Mouse (Mus musculus) spleen, adult 2 months (tissue): ENCODE measurements around the gene Mrvi1. TPM values are rescaled to one million over a fixed set of nuclear protein-coding genes. Genes with fewer than 3 reads are reported as not detected.

ENCODE experiments used
- DNase-seq, 2 experiments: peaks; one replicate each; pipeline versions ENCODE4 v3.0.0 to v3.0.0-alpha.2; 2012 to 2021; ENCODE audit warnings: low spot score in 2 of 2, low read depth in 1 of 2
- H3K27ac ChIP-seq: fragments of 200-500 bp; 2 replicates; pipeline ENCODE4 v1.5.1; 2012; ENCODE audit warnings: low read length, inconsistent platforms; ENCODE audit not compliant: insufficient read depth
- H3K27me3 ChIP-seq: fragments of 200-500 bp; 2 replicates; pipeline ENCODE4 v1.6.1; 2012; ENCODE audit warnings: mild to moderate bottlenecking, moderate library complexity, low read length, inconsistent platforms; ENCODE audit not compliant: control insufficient read depth, insufficient read depth
- H3K36me3 ChIP-seq: fragments of 200-500 bp; 2 replicates; pipeline ENCODE4 v1.6.1; 2012; ENCODE audit warnings: mild to moderate bottlenecking, low read length, inconsistent platforms; ENCODE audit not compliant: control insufficient read depth, insufficient read depth
- H3K4me1 ChIP-seq: fragments of 200-500 bp; 2 replicates; pipeline ENCODE4 v1.6.1; 2011; ENCODE audit warnings: inconsistent platforms; ENCODE audit not compliant: control insufficient read depth, insufficient read depth, insufficient read length
- H3K4me3 ChIP-seq: fragments of 200-500 bp; 2 replicates; pipeline ENCODE4 v1.5.1; 2011; ENCODE audit warnings: mild to moderate bottlenecking, inconsistent platforms; ENCODE audit not compliant: insufficient read depth, insufficient read length; ENCODE audit errors: extremely low read depth
- CTCF ChIP-seq: fragments of 200-500 bp; IDR thresholded peaks from 2 replicates; pipeline ENCODE4 v1.5.1; 2011; ENCODE audit warnings: mild to moderate bottlenecking, inconsistent platforms; ENCODE audit not compliant: insufficient read depth, insufficient read length, insufficient replicate concordance; ENCODE audit errors: extremely low read depth
- POLR2A ChIP-seq: fragments of 200-500 bp; IDR thresholded peaks from 2 replicates; pipeline ENCODE4 v1.6.1; 2011; ENCODE audit warnings: low read depth, low read length, inconsistent platforms
- WGBS: fragments of 180-500 bp; shearing (Covaris S2); methylation state at CpG from one replicate; pipeline ENCODE4 v1.1.7; 2018; 5-methylcytosine and 5-hydroxymethylcytosine counted together
- polyA plus RNA-seq: library from polyadenylated mRNA; depleted of rRNA; stranded (reverse); fragments of >200 nt; gene quantifications from 2 replicates; pipeline ENCODE4 v1.2.3, GENCODE M21; 2012

Mrvi1 gene
- polyA plus RNA-seq, 1 experiment = 10.9 TPM

- 87% methylated on average over 6 of the region's 6 CpGs for WGBS
- DNase-seq = no peak
- no peaks in the 10 kb centered on the region for H3K27me3 ChIP-seq
- H3K36me3 ChIP-seq = no peaks in the 10 kb centered on the region
- no peaks in the 10 kb centered on the region for H3K4me1 ChIP-seq
- TF ChIP-seq POLR2A (no peak), CTCF (no peak)
- no peak overlapping the region for H3K27ac ChIP-seq
- no peak overlapping the region for H3K4me3 ChIP-seq
Measured at GRCm38 (mm10) chr7:110865570-110865969, 116.7 kb downstream of the Mrvi1 start.

GRCm38 (mm10) chr7:110865038-110865437 lies 117.2 kb downstream of the Mrvi1 start:
- Histone ChIP-seq H3K36me3 (no peaks in the 10 kb centered on the region), H3K27me3 (no peaks in the 10 kb centered on the region), H3K4me1 (no peaks in the 10 kb centered on the region), H3K4me3 (no peak overlapping the region), H3K27ac (no peak overlapping the region)
- no peak for DNase-seq
- WGBS = 92% methylated on average over 10 of the region's 10 CpGs
- TF ChIP-seq CTCF (no peak), POLR2A (no peak)

- H3K4me1 ChIP-seq = no peaks in the 10 kb centered on the region
- WGBS = 79% methylated on average over 12 of the region's 12 CpGs
- no peak within 1 kb of the TSS for H3K27ac ChIP-seq
- DNase-seq = no peak
- TF ChIP-seq POLR2A (no peak), CTCF (no peak)
- H3K4me3 ChIP-seq = no peak within 1 kb of the TSS
- H3K36me3 ChIP-seq = no peaks in the 10 kb centered on the region
- H3K27me3 ChIP-seq = no peaks in the 10 kb centered on the region
Measured at GRCm38 (mm10) chr7:110862751-110863289, 119.4 kb downstream of the Mrvi1 start, which contains the start of gene Lyve1. TSS of gene Lyve1 (minus strand) at chr7:110863239.

DNA sequence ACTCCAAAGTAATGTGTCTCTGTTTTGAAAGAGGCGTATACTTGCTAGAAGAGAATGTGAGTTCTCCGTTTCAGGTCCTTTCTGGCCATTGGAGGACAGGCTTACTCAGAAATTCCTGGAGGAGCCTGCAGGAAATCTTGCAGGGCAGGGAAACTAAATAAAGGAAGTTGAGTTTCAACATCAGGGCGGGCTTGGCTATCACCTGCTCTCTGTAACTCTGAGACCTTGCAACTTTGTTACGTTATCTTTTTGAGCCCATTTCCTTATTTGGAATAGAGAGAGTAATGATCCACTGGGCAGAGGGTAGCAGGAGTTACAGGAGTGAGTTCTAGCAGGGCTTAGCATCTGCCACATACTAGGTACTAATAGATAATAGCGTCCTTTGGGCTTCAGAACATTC lies 122.1 kb downstream of the Mrvi1 start:
- TF ChIP-seq CTCF = no peak
- TF ChIP-seq POLR2A = no peak
- DNase-seq = no peak
- Histone ChIP-seq H3K27ac (no peak overlapping the region), H3K36me3 (no peaks in the 10 kb centered on the region), H3K4me1 (no peaks in the 10 kb centered on the region), H3K4me3 (no peak overlapping the region), H3K27me3 (no peaks in the 10 kb centered on the region)
- 48% methylated on average over 5 of the region's 5 CpGs for WGBS

GRCm38 (mm10) chr7:110855604-110856003 lies 126.7 kb downstream of the Mrvi1 start:
- H3K27ac ChIP-seq = no peak overlapping the region

DNA sequence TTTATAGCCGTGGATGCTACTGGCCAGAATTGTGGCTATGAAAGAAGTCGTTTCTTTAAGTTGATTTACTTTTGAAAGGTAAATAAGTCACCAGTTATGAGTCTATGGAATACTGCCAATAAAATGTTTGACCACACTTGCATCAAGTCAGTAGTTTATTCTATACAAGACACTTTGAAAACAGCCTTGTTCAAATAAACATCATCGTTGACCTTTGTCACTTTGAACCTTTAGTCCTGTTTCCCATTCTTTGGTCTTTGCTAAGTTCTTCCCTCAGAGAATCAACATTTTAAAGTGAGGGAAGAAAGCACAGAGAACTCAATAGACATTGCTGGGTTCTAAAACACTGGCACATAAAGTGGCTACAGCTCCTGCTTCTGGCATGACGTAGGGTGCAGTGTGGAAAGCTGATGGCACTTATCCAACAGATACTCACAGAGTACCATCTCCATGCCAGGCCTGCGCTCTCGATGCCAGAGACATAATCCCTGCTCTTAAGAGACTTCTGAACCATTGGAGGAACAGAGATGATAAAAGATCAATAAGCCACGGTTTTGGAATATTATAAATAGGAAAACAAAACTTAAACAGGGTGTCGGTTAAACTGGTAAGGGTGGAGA lies 127.2 kb downstream of the Mrvi1 start:
- Histone ChIP-seq H3K27me3 (no peaks in the 10 kb centered on the region), H3K36me3 (no peaks in the 10 kb centered on the region), H3K27ac (no peak overlapping the region), H3K4me1 (no peaks in the 10 kb centered on the region), H3K4me3 (no peak overlapping the region)
- TF ChIP-seq CTCF (no peak), POLR2A (no peak)
- DNase-seq = no peak
- WGBS = 81% methylated on average over 8 of the region's 8 CpGs

More at GRCm38 (mm10) chr7:110855604-110856003, 126.7 kb downstream of the Mrvi1 start:
- Histone ChIP-seq H3K4me1 (no peaks in the 10 kb centered on the region), H3K4me3 (no peak overlapping the region), H3K27me3 (no peaks in the 10 kb centered on the region), H3K36me3 (no peaks in the 10 kb centered on the region)
- TF ChIP-seq CTCF = no peak
- TF ChIP-seq POLR2A = no peak
- 63% methylated on average over 1 of the region's 1 CpGs for WGBS
- DNase-seq = no peak

GRCm38 (mm10) chr7:110854519-110854918 lies 127.7 kb downstream of the Mrvi1 start:
- no peaks in the 10 kb centered on the region for H3K36me3 ChIP-seq
- no peaks in the 10 kb centered on the region for H3K4me1 ChIP-seq
- no peak overlapping the region for H3K4me3 ChIP-seq
- TF ChIP-seq POLR2A (no peak), CTCF (no peak)
- H3K27me3 ChIP-seq = no peaks in the 10 kb centered on the region
- H3K27ac ChIP-seq = no peak overlapping the region
- DNase-seq = no peak
- 86% methylated on average over 3 of the region's 3 CpGs for WGBS
